14 mouse cellular contexts compared by ENCODE assay signal in the genomic region with DNA sequence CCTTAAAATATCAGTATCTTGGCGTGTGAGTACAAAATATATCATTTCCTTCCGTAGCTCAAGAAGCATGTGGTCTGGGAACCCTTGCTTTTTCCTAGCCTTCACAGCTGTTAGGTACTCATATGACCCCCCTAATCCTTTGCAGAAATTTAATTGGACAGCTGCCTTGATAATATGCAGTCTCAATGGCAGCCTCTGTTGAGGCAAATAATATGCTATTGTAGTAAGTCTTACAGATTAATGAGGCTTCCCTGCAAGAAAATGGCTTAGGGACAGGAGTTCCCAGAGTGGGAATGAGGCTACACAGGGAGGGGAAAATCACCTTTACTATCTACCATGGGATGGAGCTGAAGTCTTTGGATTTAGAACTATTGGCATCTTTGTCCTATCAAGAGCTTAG. TPM values are rescaled to one million over a fixed set of nuclear protein-coding genes. Genes with fewer than 3 reads are reported as not detected.
DNase-seq lines count a peak whose midpoint lies in the region; ATAC-seq and TF ChIP-seq lines count a peak whose summit lies in the region.
"Had no signal": no experiment of that assay in that cellular context is flagged by ENCODE, and none has a peak within 500 bp of the region (broad histone marks: within the 10 kb centered on the region; RNA-seq: fewer than 3 reads in every experiment).

No protein-coding gene starts in this region.

- peaks cover 19% of the 10 kb centered on the region for H3K4me1 ChIP-seq in midbrain, embryonic 12.5 days
- no peaks in the 10 kb centered on the region for H3K4me1 ChIP-seq in midbrain, postnatal 0 days (ENCODE audit: insufficient read depth, low read length)
- peaks cover 28% of the 10 kb centered on the region for H3K4me1 ChIP-seq in limb, embryonic 14.5 days (ENCODE audit: control insufficient read depth, insufficient read depth, low read length)
- no peaks in the 10 kb centered on the region for H3K4me1 ChIP-seq in thymus, adult 2 months (replicated peaks; ENCODE audit: control insufficient read depth, insufficient read depth, low read length)

- no peaks in the 10 kb centered on the region for H3K9me3 ChIP-seq in midbrain, embryonic 12.5 days
- no peaks in the 10 kb centered on the region for H3K9me3 ChIP-seq in midbrain, postnatal 0 days (ENCODE audit: low read length)
- no peaks in the 10 kb centered on the region for H3K9me3 ChIP-seq in limb, embryonic 14.5 days (ENCODE audit: control insufficient read depth, low read length)

- WGBS in midbrain, embryonic 12.5 days: 66% methylated on average over 2 of the region's 2 CpGs
- 41% methylated on average over 2 of the region's 2 CpGs for WGBS in midbrain, postnatal 0 days
- 21% methylated on average over 2 of the region's 2 CpGs for WGBS in limb, embryonic 14.5 days
- WGBS in thymus, adult 2 months: 76% methylated on average over 2 of the region's 2 CpGs

- no peak overlapping the region for H3K9ac ChIP-seq in midbrain, embryonic 12.5 days (replicated peaks)
- no peak overlapping the region for H3K9ac ChIP-seq in midbrain, postnatal 0 days (replicated peaks; ENCODE audit: low read length, poor library complexity, severe bottlenecking)
- no peak overlapping the region for H3K9ac ChIP-seq in limb, embryonic 14.5 days (ENCODE audit: low read depth, low read length, severe bottlenecking)

- peak overlapping the region; percentile 27 for H3K27ac ChIP-seq in midbrain, embryonic 12.5 days (replicated peaks)
- no peak overlapping the region for H3K27ac ChIP-seq in midbrain, postnatal 0 days (ENCODE audit: low read depth, low read length)
- H3K27ac ChIP-seq in limb, embryonic 14.5 days (replicated peaks; ENCODE audit: low read depth, low read length): 0 out of 2 replicates have a peak overlapping the region, but pooled peaks have one; percentile 6
- no peak overlapping the region for H3K27ac ChIP-seq in thymus, adult 2 months (ENCODE audit: control insufficient read depth, insufficient read depth, low read length)

- no peaks in the 10 kb centered on the region for H3K27me3 ChIP-seq in midbrain, embryonic 12.5 days
- no peaks in the 10 kb centered on the region for H3K27me3 ChIP-seq in midbrain, postnatal 0 days (ENCODE audit: insufficient read depth, low read length)
- H3K27me3 ChIP-seq in limb, embryonic 14.5 days (ENCODE audit: control insufficient read depth, insufficient read depth, low read length): no peaks in the 10 kb centered on the region
- H3K27me3 ChIP-seq in thymus, adult 2 months (ENCODE audit: control insufficient read depth, insufficient read depth, low read length): no peaks in the 10 kb centered on the region

- no peak overlapping the region for H3K4me2 ChIP-seq in midbrain, embryonic 12.5 days (replicated peaks)
- no peak overlapping the region for H3K4me2 ChIP-seq in midbrain, postnatal 0 days (ENCODE audit: low read depth, low read length, poor library complexity, severe bottlenecking)
- no peak overlapping the region for H3K4me2 ChIP-seq in limb, embryonic 14.5 days (replicated peaks; ENCODE audit: low read depth, low read length, severe bottlenecking)

- peak; percentile 25 for DNase-seq in embryo, embryonic 11 days
- no peak for DNase-seq in embryo, embryonic 10.5 days (ENCODE audit: low spot score)
- DNase-seq in midbrain, postnatal 0 days (ENCODE audit: low spot score): no peak
- peak; percentile 76 for DNase-seq in limb, embryonic 14.5 days (ENCODE audit: low spot score)
- no peak for DNase-seq in spleen, postnatal 4 days (ENCODE audit: low spot score in 2 of 2)
- no peak for DNase-seq in thymus, adult 2 months
- no peak for DNase-seq in heart, adult 8-10 months (ENCODE audit: low spot score)
- DNase-seq: cerebellum, adult 11 months; heart, adult 18-20 months; kidney, postnatal 25 days; lung, postnatal 14 days; thymus, postnatal 4 days had no signal

- peak; percentile 81 for ATAC-seq in midbrain, embryonic 12.5 days (ENCODE audit: low FRiP score, low read depth)
- ATAC-seq in midbrain, postnatal 0 days (ENCODE audit: low FRiP score): no peak
- peak; percentile 81 for ATAC-seq in limb, embryonic 14.5 days (ENCODE audit: low FRiP score, low read depth)

- TF ChIP-seq CTCF in midbrain, postnatal 0 days (IDR thresholded peaks at IDR 0.05): no peak
- no peak for TF ChIP-seq CTCF in thymus, adult 2 months (IDR thresholded peaks at IDR 0.05; ENCODE audit: borderline replicate concordance, control insufficient read depth, extremely low read depth, insufficient read depth, low read length, poor library complexity)

- TF ChIP-seq POLR2A in limb, embryonic 14.5 days (IDR thresholded peaks at IDR 0.05; ENCODE audit: borderline replicate concordance, extremely low read depth, insufficient read depth, insufficient read length): no peak
- no peak for TF ChIP-seq POLR2A in thymus, adult 2 months (IDR thresholded peaks at IDR 0.05; ENCODE audit: control insufficient read depth, extremely low read depth, insufficient read depth, low read length, poor library complexity)

- no peaks in the 10 kb centered on the region for H3K36me3 ChIP-seq in midbrain, embryonic 12.5 days
- no peaks in the 10 kb centered on the region for H3K36me3 ChIP-seq in midbrain, postnatal 0 days (ENCODE audit: insufficient read depth, low read length)
- H3K36me3 ChIP-seq in limb, embryonic 14.5 days (ENCODE audit: control insufficient read depth, insufficient read depth, low read length): no peaks in the 10 kb centered on the region
- H3K36me3 ChIP-seq in thymus, adult 2 months (ENCODE audit: control insufficient read depth, insufficient read depth, low read length): no peaks in the 10 kb centered on the region
- H3K36me3 ChIP-seq: G1E had no signal

- no peak overlapping the region for H3K4me3 ChIP-seq in midbrain, embryonic 12.5 days
- no peak overlapping the region for H3K4me3 ChIP-seq in midbrain, postnatal 0 days (ENCODE audit: low read depth, low read length)
- no peak overlapping the region for H3K4me3 ChIP-seq in limb, embryonic 14.5 days (replicated peaks; ENCODE audit: low read length)
- no peak overlapping the region for H3K4me3 ChIP-seq in thymus, adult 2 months (ENCODE audit: control insufficient read depth, insufficient read depth, low read length)

RNA-seq across cellular contexts. Expression of a gene that starts 16.9 kb away (rescaled TPM):
- polyA plus RNA-seq in midbrain, embryonic 12.5 days (2016; fragmentation: Nextera tagmentation; extraction: Ambion mirVana): 33.4 and 42.6 TPM in 2 replicates
- 4.5 and 9.4 TPM in 2 replicates for total RNA-seq in midbrain, postnatal 0 days (2014; rRNA removed)
- polyA plus RNA-seq in midbrain, postnatal 0 days (2015; fragmentation: Nextera tagmentation; extraction: Ambion mirVana): 4.2 and 4.8 TPM in 2 replicates
- 46.5 and 51.0 TPM in 2 replicates for polyA plus RNA-seq in limb, embryonic 14.5 days (2012; rRNA removed)
- polyA plus RNA-seq in limb, embryonic 14.5 days (2014; fragmentation: Nextera tagmentation; extraction: Ambion mirVana): 55.8 and 57.9 TPM in 2 replicates
- polyA plus RNA-seq in thymus, adult 2 months (2012; rRNA removed): 0.94 and 1.8 TPM in 2 replicates
- total RNA-seq in heart, adult 8-10 months (2022): 10 to 100 TPM; 11.3 to 12.6 (median 11.8) TPM
- polyA plus RNA-seq: G1E had no signal

Comparison
In these comparisons a context has a peak if more than half of its experiments do, and no peak if none do; other contexts are left out.
1. DNase-seq: peak in embryo, embryonic 11 days (single experiment) and limb, embryonic 14.5 days (single experiment); none in embryo, embryonic 10.5 days (single experiment), midbrain, postnatal 0 days (single experiment), spleen, postnatal 4 days (0 of 2), thymus, adult 2 months (single experiment) and heart, adult 8-10 months (single experiment).
2. H3K27ac ChIP-seq: peak in midbrain, embryonic 12.5 days (single experiment) and limb, embryonic 14.5 days (single experiment); none in midbrain, postnatal 0 days (single experiment) and thymus, adult 2 months (single experiment).